Mouse (Mus musculus): ENCODE measurements around the gene Wfdc15a. TPM values are rescaled to one million over a fixed set of nuclear protein-coding genes. Genes with fewer than 3 reads are reported as not detected.

The Wfdc15a gene
- polyA plus RNA-seq, 1 experiment from 2014 or later = not detected

DNA sequence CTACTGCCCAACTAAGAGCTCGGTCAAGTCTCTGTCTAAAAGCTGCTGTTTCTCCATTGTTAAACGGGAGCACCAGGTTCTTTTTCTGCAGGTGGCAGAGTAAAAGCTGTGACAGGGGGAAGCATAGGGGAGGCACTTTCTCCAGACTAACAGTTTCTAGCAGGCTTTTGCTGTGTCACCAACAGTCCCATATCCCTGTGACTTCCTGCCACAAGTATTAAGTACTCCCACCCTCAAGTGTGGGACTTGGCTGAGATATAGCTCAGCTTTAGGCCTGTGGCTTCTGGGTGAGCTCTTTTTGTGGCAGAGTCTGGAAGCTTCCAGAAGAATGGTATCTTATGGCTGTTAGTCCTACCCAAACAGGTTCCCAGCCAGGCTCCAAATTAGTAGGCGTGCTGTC, 24.1 kb downstream of the Wfdc15a start:
- peaks cover 11% of the 10 kb centered on the region for H3K4me1 ChIP-seq (replicated peaks)
- H3K27me3 ChIP-seq = peaks cover 62% of the 10 kb centered on the region
- H3K4me2 ChIP-seq = no peak overlapping the region
- no peaks in the 10 kb centered on the region for H3K36me3 ChIP-seq
- no peak overlapping the region for H3K27ac ChIP-seq
- WGBS = 82% methylated on average over 3 of the region's 3 CpGs
- H3K9ac ChIP-seq (replicated peaks) = no peak overlapping the region
- no peaks in the 10 kb centered on the region for H3K9me3 ChIP-seq
- H3K4me3 ChIP-seq (replicated peaks) = no peak overlapping the region
- no peak for ATAC-seq (ENCODE audit: insufficient number of reproducible peaks, insufficient read depth, low FRiP score, low TSS enrichment, low read depth)

DNA sequence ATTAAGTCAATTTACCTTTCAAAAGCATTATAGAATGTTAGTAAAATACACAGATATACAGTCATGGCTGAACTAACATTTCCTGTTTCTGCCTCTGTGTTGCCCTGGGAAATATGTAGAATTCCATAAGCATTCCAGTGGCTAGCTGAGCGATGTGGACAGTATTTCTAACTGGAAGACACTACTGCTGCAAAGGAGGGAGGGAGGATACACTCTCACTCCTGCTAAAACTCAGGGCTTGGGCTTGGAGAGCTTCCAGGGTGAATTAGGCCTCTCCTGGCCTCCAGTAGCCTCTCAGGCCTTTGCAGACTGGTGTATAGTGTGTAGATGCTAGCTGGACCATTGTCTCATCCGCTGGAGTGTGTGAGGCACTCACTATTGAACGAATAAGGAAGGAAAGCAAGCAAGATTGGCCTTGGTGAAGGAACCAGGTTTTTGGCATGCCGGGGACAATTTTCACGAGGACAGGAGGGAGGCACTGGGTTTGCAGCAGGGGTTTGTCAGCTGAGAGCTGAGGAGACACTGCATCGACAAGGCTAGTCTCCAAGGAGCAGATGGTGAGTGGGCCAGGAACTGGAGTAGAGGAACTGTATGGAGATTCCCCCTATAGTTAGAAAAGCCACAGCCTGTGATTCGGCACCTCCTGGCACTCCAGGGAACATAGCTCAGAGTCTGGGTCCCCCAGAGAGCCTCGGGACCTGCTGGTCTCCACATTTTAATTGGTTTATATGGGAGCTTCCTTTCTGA, 25.1 kb downstream of the Wfdc15a start:
- H3K36me3 ChIP-seq = no peaks in the 10 kb centered on the region
- ATAC-seq (ENCODE audit: insufficient number of reproducible peaks, insufficient read depth, low FRiP score, low TSS enrichment, low read depth) = no peak
- H3K27me3 ChIP-seq = peaks cover 68% of the 10 kb centered on the region
- WGBS = 73% methylated on average over 8 of the region's 8 CpGs
- peaks cover 18% of the 10 kb centered on the region for H3K4me1 ChIP-seq (replicated peaks)
- no peak overlapping the region for H3K27ac ChIP-seq
- no peaks in the 10 kb centered on the region for H3K9me3 ChIP-seq
- H3K4me2 ChIP-seq = no peak overlapping the region
- H3K4me3 ChIP-seq (replicated peaks) = no peak overlapping the region
- no peak overlapping the region for H3K9ac ChIP-seq (replicated peaks)

- no peaks in the 10 kb centered on the region for H3K36me3 ChIP-seq
- H3K4me2 ChIP-seq = no peak overlapping the region
- H3K27me3 ChIP-seq = peaks cover 71% of the 10 kb centered on the region
- no peak overlapping the region for H3K9ac ChIP-seq (replicated peaks)
- WGBS = 70% methylated on average over 3 of the region's 3 CpGs
- no peaks in the 10 kb centered on the region for H3K9me3 ChIP-seq
- H3K4me3 ChIP-seq (replicated peaks) = no peak overlapping the region
- H3K4me1 ChIP-seq (replicated peaks) = peaks cover 22% of the 10 kb centered on the region
- no peak for ATAC-seq (ENCODE audit: insufficient number of reproducible peaks, insufficient read depth, low FRiP score, low TSS enrichment, low read depth)
- no peak overlapping the region for H3K27ac ChIP-seq
These were observed 26.5 kb downstream of the Wfdc15a start for GRCm38 (mm10) chr2:164173394-164173793.

GRCm38 (mm10) chr2:164170902-164171301, 29.0 kb downstream of the Wfdc15a start, which contains the start of gene Kcns1:
Gene Kcns1, minus strand, starts transcription at chr2:164171113.
- Histone ChIP-seq H3K27me3 (peaks cover 90% of the 10 kb centered on the region), H3K27ac (no peak within 1 kb of the TSS), H3K4me2 (peak within 1 kb of the TSS; percentile 70), H3K4me3 (replicated peaks) (peak within 1 kb of the TSS; percentile 41), H3K9ac (replicated peaks) (peak within 1 kb of the TSS; percentile 50; the same call in 1 of the 2 replicates), H3K36me3 (no peaks in the 10 kb centered on the region), H3K9me3 (no peaks in the 10 kb centered on the region), H3K4me1 (replicated peaks) (peaks cover 30% of the 10 kb centered on the region)
- under 1% methylated on average over 29 of the region's 29 CpGs for WGBS
- no peak for ATAC-seq (ENCODE audit: insufficient number of reproducible peaks, insufficient read depth, low FRiP score, low TSS enrichment, low read depth)

GRCm38 (mm10) chr2:164170326-164170725, 29.6 kb downstream of the Wfdc15a start:
- Histone ChIP-seq H3K36me3 (no peaks in the 10 kb centered on the region), H3K9ac (replicated peaks) (no peak overlapping the region), H3K4me2 (peak overlapping the region; percentile 70), H3K4me1 (replicated peaks) (peaks cover 30% of the 10 kb centered on the region), H3K9me3 (no peaks in the 10 kb centered on the region), H3K4me3 (replicated peaks) (peak overlapping the region; percentile 41), H3K27ac (no peak overlapping the region), H3K27me3 (peaks cover 93% of the 10 kb centered on the region)
- WGBS = 7% methylated on average over 11 of the region's 11 CpGs
- ATAC-seq (ENCODE audit: insufficient number of reproducible peaks, insufficient read depth, low FRiP score, low TSS enrichment, low read depth) = no peak

DNA sequence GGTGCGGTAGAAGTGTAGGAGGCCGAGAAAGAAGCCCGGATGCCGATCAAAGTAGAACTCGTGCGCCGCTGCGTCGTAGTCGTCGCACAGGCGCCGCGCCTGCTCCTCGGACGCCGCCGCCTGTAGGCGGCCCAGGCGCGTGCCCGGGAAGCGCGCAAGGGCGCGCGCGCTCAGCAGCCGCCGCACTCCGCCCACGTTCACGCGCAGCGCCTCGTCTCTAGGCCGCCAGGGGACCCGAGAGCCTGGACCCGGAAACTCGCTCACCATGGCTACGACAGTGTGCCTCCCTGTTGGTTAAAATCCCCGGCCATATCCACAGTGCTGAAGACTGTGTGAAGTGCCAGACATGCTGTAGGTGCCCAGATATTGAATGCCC, 31.4 kb downstream of the Wfdc15a start:
- Histone ChIP-seq H3K36me3 (no peaks in the 10 kb centered on the region), H3K4me2 (peak overlapping the region; percentile 61), H3K9me3 (no peaks in the 10 kb centered on the region), H3K27me3 (peaks cover 86% of the 10 kb centered on the region), H3K27ac (no peak overlapping the region), H3K9ac (replicated peaks) (peak overlapping the region; percentile 45; the same call in 1 of the 2 replicates), H3K4me3 (replicated peaks) (peak overlapping the region; percentile 41), H3K4me1 (replicated peaks) (peaks cover 30% of the 10 kb centered on the region)
- ATAC-seq (ENCODE audit: insufficient number of reproducible peaks, insufficient read depth, low FRiP score, low TSS enrichment, low read depth) = no peak
- WGBS = 13% methylated on average over 42 of the region's 42 CpGs

DNA sequence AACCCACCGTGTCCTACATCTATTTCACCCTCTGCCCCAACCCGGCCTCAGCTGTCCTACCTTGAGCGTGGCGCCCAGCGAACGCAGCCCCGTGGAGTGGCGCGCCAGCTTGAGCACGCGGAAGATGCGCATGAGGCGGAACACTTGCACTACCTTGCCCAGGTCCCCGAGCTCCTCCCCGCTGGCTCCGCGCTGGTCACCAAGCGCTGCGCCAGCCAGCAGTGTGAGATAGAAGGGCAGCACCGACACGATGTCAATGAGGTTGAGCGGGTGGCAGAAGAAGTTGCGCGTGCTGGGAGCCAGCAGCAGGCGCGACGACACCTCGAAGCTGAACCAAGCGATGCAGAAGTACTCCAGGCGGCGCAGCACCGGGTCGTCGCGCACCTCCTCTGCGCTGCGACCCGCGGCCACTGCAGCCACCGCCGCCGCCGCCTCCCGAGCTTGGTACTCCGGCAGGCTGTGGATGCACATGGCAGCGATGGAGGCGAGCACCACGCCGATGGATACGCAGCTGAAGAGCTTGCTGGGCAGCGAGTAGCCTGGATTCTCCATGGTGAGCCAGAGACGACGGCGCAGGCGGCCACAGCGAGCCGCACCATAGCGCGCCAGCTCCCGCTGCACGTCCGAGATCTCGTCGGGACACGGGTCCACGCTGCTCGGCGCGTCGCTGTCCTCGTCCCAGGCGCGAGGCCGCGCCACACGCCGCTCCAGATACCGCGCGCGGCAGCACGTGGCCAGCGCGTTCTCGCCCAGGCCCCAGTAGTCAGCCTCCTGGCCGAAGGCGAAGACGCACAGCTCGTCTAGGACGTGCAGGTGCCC, 32.0 kb downstream of the Wfdc15a start:
- Histone ChIP-seq H3K4me1 (replicated peaks) (peaks cover 30% of the 10 kb centered on the region), H3K4me3 (replicated peaks) (peak overlapping the region; percentile 41), H3K27ac (no peak overlapping the region), H3K9me3 (no peaks in the 10 kb centered on the region), H3K36me3 (no peaks in the 10 kb centered on the region), H3K4me2 (peak overlapping the region; percentile 61), H3K27me3 (peaks cover 82% of the 10 kb centered on the region), H3K9ac (replicated peaks) (peak overlapping the region; percentile 45; the same call in 1 of the 2 replicates)
- WGBS = 11% methylated on average over 90 of the region's 90 CpGs
- ATAC-seq (ENCODE audit: insufficient number of reproducible peaks, insufficient read depth, low FRiP score, low TSS enrichment, low read depth) = no peak; the same call in 1 of the 2 replicates

DNA sequence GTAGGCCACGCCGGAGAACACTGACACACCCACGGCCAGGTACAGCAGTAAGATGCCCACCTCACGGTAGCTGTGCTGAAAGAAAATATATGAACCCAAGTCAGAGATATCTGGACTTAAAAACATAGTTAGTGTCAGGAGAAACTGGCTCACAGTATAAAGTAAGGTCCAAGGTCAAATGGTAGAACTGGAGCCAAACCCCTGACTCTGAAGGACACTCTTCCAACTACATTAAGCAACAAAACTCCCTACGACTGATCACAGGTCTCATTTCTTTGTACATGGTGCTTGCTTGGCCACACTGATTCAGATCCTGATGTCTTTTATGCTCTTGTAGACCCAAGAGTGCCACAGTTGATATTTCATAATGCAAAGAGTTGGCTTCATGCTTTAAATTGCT, 35.0 kb downstream of the Wfdc15a start:
- H3K27ac ChIP-seq = no peak overlapping the region
- no peaks in the 10 kb centered on the region for H3K36me3 ChIP-seq
- no peak overlapping the region for H3K4me2 ChIP-seq
- peaks cover 55% of the 10 kb centered on the region for H3K27me3 ChIP-seq
- no peaks in the 10 kb centered on the region for H3K9me3 ChIP-seq
- WGBS = 90% methylated on average over 5 of the region's 5 CpGs
- peaks cover 12% of the 10 kb centered on the region for H3K4me1 ChIP-seq (replicated peaks)
- H3K4me3 ChIP-seq (replicated peaks) = no peak overlapping the region
- ATAC-seq (ENCODE audit: insufficient number of reproducible peaks, insufficient read depth, low FRiP score, low TSS enrichment, low read depth) = no peak
- H3K9ac ChIP-seq (replicated peaks) = no peak overlapping the region

GRCm38 (mm10) chr2:164161515-164162055, 38.3 kb downstream of the Wfdc15a start:
- H3K9me3 ChIP-seq = no peaks in the 10 kb centered on the region
- H3K36me3 ChIP-seq = peaks cover 6% of the 10 kb centered on the region; the same call in 1 of the 2 replicates
- no peaks in the 10 kb centered on the region for H3K4me1 ChIP-seq (replicated peaks)
- H3K27me3 ChIP-seq = peaks cover 21% of the 10 kb centered on the region
- no peak for ATAC-seq (ENCODE audit: insufficient number of reproducible peaks, insufficient read depth, low FRiP score, low TSS enrichment, low read depth)
- WGBS = 84% methylated on average over 11 of the region's 11 CpGs
- H3K9ac ChIP-seq (replicated peaks) = no peak overlapping the region
- H3K4me2 ChIP-seq = no peak overlapping the region
- H3K27ac ChIP-seq = no peak overlapping the region
- no peak overlapping the region for H3K4me3 ChIP-seq (replicated peaks)

- Histone ChIP-seq H3K9me3 (no peaks in the 10 kb centered on the region), H3K9ac (replicated peaks) (no peak overlapping the region), H3K27me3 (peaks cover 4% of the 10 kb centered on the region; the same call in 1 of the 2 replicates), H3K36me3 (peaks cover 22% of the 10 kb centered on the region; the same call in 1 of the 2 replicates), H3K27ac (no peak overlapping the region), H3K4me1 (replicated peaks) (no peaks in the 10 kb centered on the region), H3K4me2 (no peak overlapping the region), H3K4me3 (replicated peaks) (no peak overlapping the region)
- ATAC-seq (ENCODE audit: insufficient number of reproducible peaks, insufficient read depth, low FRiP score, low TSS enrichment, low read depth) = no peak
- 78% methylated on average over 2 of the region's 2 CpGs for WGBS
These were observed 41.1 kb downstream of the Wfdc15a start for GRCm38 (mm10) chr2:164158838-164159237.

DNA sequence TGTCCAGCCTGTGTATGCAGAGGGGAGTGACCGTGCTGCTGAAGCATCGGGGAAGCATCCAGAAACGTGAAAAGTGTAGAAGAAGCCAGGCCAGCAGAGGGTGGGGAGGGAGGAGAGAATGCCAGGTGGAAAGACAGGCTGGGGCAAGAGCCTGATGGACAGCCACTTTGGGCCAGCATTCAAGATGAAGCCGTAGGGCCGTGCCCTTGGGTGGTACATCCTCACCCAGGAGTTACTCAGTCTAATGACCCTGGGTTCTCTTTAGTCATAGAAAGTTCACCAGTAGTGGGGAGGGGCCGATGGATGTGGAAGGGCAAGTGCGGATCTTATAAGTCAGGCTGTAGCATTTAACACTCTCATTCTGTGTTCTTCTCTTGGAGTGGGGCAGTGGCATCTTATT, 43.8 kb downstream of the Wfdc15a start:
- Histone ChIP-seq H3K9me3 (no peaks in the 10 kb centered on the region), H3K4me1 (replicated peaks) (peaks cover 6% of the 10 kb centered on the region), H3K36me3 (peaks cover 48% of the 10 kb centered on the region), H3K9ac (replicated peaks) (no peak overlapping the region), H3K27ac (no peak overlapping the region), H3K27me3 (no peaks in the 10 kb centered on the region), H3K4me3 (replicated peaks) (no peak overlapping the region), H3K4me2 (no peak overlapping the region)
- no peak for ATAC-seq (ENCODE audit: insufficient number of reproducible peaks, insufficient read depth, low FRiP score, low TSS enrichment, low read depth)
- WGBS = 87% methylated on average over 7 of the region's 7 CpGs
